Mouse (Mus musculus) urinary bladder, postnatal 25 days (tissue): Measurements from ENCODE around the gene Srsf5.

Experiments used
- DNase-seq: peaks from one replicate; pipeline ENCODE4 v3.0.0; 2022; ENCODE audit warnings: low spot score

The Srsf5 gene

GRCm38 (mm10) chr12:80997652-80998051 lies 52.3 kb downstream of the Srsf5 start:
- DNase-seq = no peak

- DNase-seq = no peak
Measured at GRCm38 (mm10) chr12:80998528-80999221, 53.4 kb downstream of the Srsf5 start.
